Mouse (Mus musculus) neural tube, embryonic 15.5 days (tissue): Measurements from ENCODE around the gene Pgf. TPM values are rescaled to one million over a fixed set of nuclear protein-coding genes. Genes with fewer than 3 reads are reported as not detected.

Source experiments
- ATAC-seq: fragments of 200-750 bp; cut with Nextera tagmentation; 2 replicates; pipeline ENCODE4 v1.8.0; 2017; ENCODE audit warnings: mild to moderate bottlenecking, moderate TSS enrichment, moderate library complexity; ENCODE audit not compliant: low FRiP score
- H3K27ac ChIP-seq: fragments of 300-500 bp; sonication (generic); replicated peaks from 2 replicates; pipeline ENCODE4 v1.5.1; 2015; ENCODE audit warnings: mild to moderate bottlenecking, inconsistent platforms
- H3K27me3 ChIP-seq: fragments of 300-500 bp; sonication (generic); replicated peaks from 2 replicates; pipeline ENCODE4 v1.6.1; 2015; ENCODE audit warnings: inconsistent platforms
- H3K36me3 ChIP-seq: fragments of 300-500 bp; sonication (generic); 2 replicates; pipeline ENCODE4 v1.6.1; 2015; ENCODE audit warnings: inconsistent platforms
- H3K4me1 ChIP-seq: fragments of 300-500 bp; sonication (generic); 2 replicates; pipeline ENCODE4 v1.6.1; 2015; ENCODE audit warnings: inconsistent platforms
- H3K4me2 ChIP-seq: fragments of 300-500 bp; sonication (generic); 2 replicates; pipeline ENCODE4 v1.6.1; 2015; ENCODE audit warnings: inconsistent platforms, mild to moderate bottlenecking, moderate library complexity
- H3K4me3 ChIP-seq: fragments of 300-500 bp; sonication (generic); replicated peaks from 2 replicates; pipeline ENCODE4 v1.5.1; 2015; ENCODE audit warnings: mild to moderate bottlenecking, inconsistent platforms
- H3K9ac ChIP-seq: fragments of 300-500 bp; sonication (generic); replicated peaks from 2 replicates; pipeline ENCODE4 v1.6.1; 2015; ENCODE audit warnings: mild to moderate bottlenecking, inconsistent platforms
- H3K9me3 ChIP-seq: fragments of 300-500 bp; sonication (generic); replicated peaks from 2 replicates; pipeline ENCODE4 v1.6.1; 2016; ENCODE audit warnings: inconsistent platforms
- WGBS: fragments of 180-500 bp; shearing (Covaris S2); methylation state at CpG from one replicate; pipeline ENCODE4 v1.1.7; 2015; ENCODE audit warnings: mixed read lengths; 5-methylcytosine and 5-hydroxymethylcytosine counted together
- polyA plus RNA-seq: library from polyadenylated mRNA; unstranded; fragments of >200 nt; fragmentation: Nextera tagmentation; extraction: Ambion mirVana; gene quantifications from 2 replicates; pipeline ENCODE4 v1.2.1, GENCODE M21; 2015

Gene Pgf
- polyA plus RNA-seq, 1 experiment from 2014 or later: 11.1 TPM

GRCm38 (mm10) chr12:85200929-85201829, 23.6 kb upstream of the Pgf start:
- 26% methylated on average over 24 of the region's 24 CpGs for WGBS
- H3K27ac ChIP-seq: peak overlapping the region; percentile 60
- H3K4me3 ChIP-seq: no peak overlapping the region
- no peaks in the 10 kb centered on the region for H3K9me3 ChIP-seq
- H3K36me3 ChIP-seq: no peaks in the 10 kb centered on the region
- peak; percentile 68; the same call in 1 of the 2 replicates for ATAC-seq
- H3K9ac ChIP-seq: no peak overlapping the region
- H3K27me3 ChIP-seq: no peaks in the 10 kb centered on the region
- peak overlapping the region; percentile 11; the same call in 1 of the 2 replicates for H3K4me2 ChIP-seq
- H3K4me1 ChIP-seq: peaks cover 15% of the 10 kb centered on the region

- Histone ChIP-seq H3K9ac (no peak overlapping the region), H3K4me2 (no peak overlapping the region), H3K27me3 (no peaks in the 10 kb centered on the region), H3K4me1 (peaks cover 17% of the 10 kb centered on the region), H3K36me3 (no peaks in the 10 kb centered on the region), H3K9me3 (no peaks in the 10 kb centered on the region), H3K27ac (no peak overlapping the region), H3K4me3 (no peak overlapping the region)
- WGBS: 79% methylated on average over 1 of the region's 1 CpGs
- no peak for ATAC-seq
Observed at GRCm38 (mm10) chr12:85199954-85200353, 22.4 kb upstream of the Pgf start.

- Histone ChIP-seq H3K4me3 (no peak overlapping the region), H3K4me2 (no peak overlapping the region), H3K9me3 (no peaks in the 10 kb centered on the region), H3K27ac (no peak overlapping the region), H3K4me1 (peaks cover 32% of the 10 kb centered on the region), H3K36me3 (no peaks in the 10 kb centered on the region), H3K27me3 (no peaks in the 10 kb centered on the region), H3K9ac (no peak overlapping the region)
- ATAC-seq: no peak
- 42% methylated on average over 8 of the region's 8 CpGs for WGBS
Observed at GRCm38 (mm10) chr12:85197936-85198335, 20.3 kb upstream of the Pgf start.

- WGBS: 81% methylated on average over 7 of the region's 7 CpGs
Observed at GRCm38 (mm10) chr12:85197371-85197770, 19.8 kb upstream of the Pgf start.

GRCm38 (mm10) chr12:85196191-85196590, 18.6 kb upstream of the Pgf start:
- no peak overlapping the region for H3K4me2 ChIP-seq
- H3K4me1 ChIP-seq: peaks cover 30% of the 10 kb centered on the region
- H3K27ac ChIP-seq: no peak overlapping the region
- H3K36me3 ChIP-seq: no peaks in the 10 kb centered on the region
- no peak overlapping the region for H3K9ac ChIP-seq
- WGBS: 91% methylated on average over 10 of the region's 10 CpGs
- no peak for ATAC-seq
- H3K27me3 ChIP-seq: no peaks in the 10 kb centered on the region
- no peaks in the 10 kb centered on the region for H3K9me3 ChIP-seq
- H3K4me3 ChIP-seq: no peak overlapping the region

More at GRCm38 (mm10) chr12:85197371-85197770, 19.8 kb upstream of the Pgf start:
- no peak overlapping the region for H3K4me2 ChIP-seq
- no peak overlapping the region for H3K27ac ChIP-seq
- no peak overlapping the region for H3K4me3 ChIP-seq
- no peaks in the 10 kb centered on the region for H3K9me3 ChIP-seq
- H3K9ac ChIP-seq: no peak overlapping the region
- no peaks in the 10 kb centered on the region for H3K27me3 ChIP-seq
- H3K36me3 ChIP-seq: no peaks in the 10 kb centered on the region
- H3K4me1 ChIP-seq: peaks cover 37% of the 10 kb centered on the region
- no peak for ATAC-seq

GRCm38 (mm10) chr12:85195086-85195485, 17.5 kb upstream of the Pgf start:
- H3K4me1 ChIP-seq: peaks cover 22% of the 10 kb centered on the region
- H3K9me3 ChIP-seq: no peaks in the 10 kb centered on the region
- H3K4me3 ChIP-seq: no peak overlapping the region
- H3K4me2 ChIP-seq: no peak overlapping the region
- H3K27ac ChIP-seq: peak overlapping the region; percentile 23; the same call in 1 of the 2 replicates
- H3K36me3 ChIP-seq: no peaks in the 10 kb centered on the region
- no peak overlapping the region for H3K9ac ChIP-seq
- ATAC-seq: no peak
- H3K27me3 ChIP-seq: no peaks in the 10 kb centered on the region
- 78% methylated on average over 5 of the region's 5 CpGs for WGBS

GRCm38 (mm10) chr12:85194623-85195018, 17.0 kb upstream of the Pgf start:
- 41% methylated on average over 4 of the region's 4 CpGs for WGBS
- peaks cover 22% of the 10 kb centered on the region for H3K4me1 ChIP-seq
- H3K36me3 ChIP-seq: no peaks in the 10 kb centered on the region
- peak overlapping the region; percentile 58; the same call in 1 of the 2 replicates for H3K27ac ChIP-seq
- H3K9me3 ChIP-seq: no peaks in the 10 kb centered on the region
- no peak overlapping the region for H3K4me3 ChIP-seq
- H3K9ac ChIP-seq: no peak overlapping the region
- peak; percentile 29; the same call in 1 of the 2 replicates for ATAC-seq
- no peaks in the 10 kb centered on the region for H3K27me3 ChIP-seq
- H3K4me2 ChIP-seq: no peak overlapping the region

- no peaks in the 10 kb centered on the region for H3K36me3 ChIP-seq
- 87% methylated on average over 11 of the region's 11 CpGs for WGBS
- no peaks in the 10 kb centered on the region for H3K9me3 ChIP-seq
- ATAC-seq: no peak
- no peak overlapping the region for H3K9ac ChIP-seq
- H3K4me3 ChIP-seq: no peak overlapping the region
- H3K4me1 ChIP-seq: peaks cover 22% of the 10 kb centered on the region
- H3K27me3 ChIP-seq: no peaks in the 10 kb centered on the region
- no peak overlapping the region for H3K4me2 ChIP-seq
- peak overlapping the region; percentile 58 for H3K27ac ChIP-seq
Observed at GRCm38 (mm10) chr12:85193923-85194622, 16.5 kb upstream of the Pgf start.

- no peaks in the 10 kb centered on the region for H3K36me3 ChIP-seq
- H3K4me1 ChIP-seq: peaks cover 22% of the 10 kb centered on the region
- no peak overlapping the region for H3K9ac ChIP-seq
- ATAC-seq: no peak
- no peak overlapping the region for H3K4me3 ChIP-seq
- 80% methylated on average over 10 of the region's 10 CpGs for WGBS
- no peaks in the 10 kb centered on the region for H3K27me3 ChIP-seq
- no peak overlapping the region for H3K4me2 ChIP-seq
- no peaks in the 10 kb centered on the region for H3K9me3 ChIP-seq
- no peak overlapping the region for H3K27ac ChIP-seq
Observed at GRCm38 (mm10) chr12:85193146-85193545, 15.6 kb upstream of the Pgf start.

GRCm38 (mm10) chr12:85192461-85193108, 15.0 kb upstream of the Pgf start:
- Histone ChIP-seq H3K9me3 (no peaks in the 10 kb centered on the region), H3K9ac (no peak overlapping the region), H3K27ac (no peak overlapping the region), H3K4me3 (no peak overlapping the region), H3K36me3 (no peaks in the 10 kb centered on the region), H3K27me3 (no peaks in the 10 kb centered on the region), H3K4me2 (no peak overlapping the region), H3K4me1 (peaks cover 22% of the 10 kb centered on the region)
- peak; percentile 55; the same call in 1 of the 2 replicates for ATAC-seq
- WGBS: 38% methylated on average over 19 of the region's 19 CpGs

- Histone ChIP-seq H3K9ac (no peak overlapping the region), H3K4me3 (no peak overlapping the region), H3K36me3 (no peaks in the 10 kb centered on the region), H3K4me2 (no peak overlapping the region), H3K27me3 (0 out of 2 replicates have a peak, but pooled peaks cover under 1% of the 10 kb centered on the region), H3K4me1 (peaks cover 22% of the 10 kb centered on the region), H3K27ac (no peak overlapping the region), H3K9me3 (no peaks in the 10 kb centered on the region)
- WGBS: 75% methylated on average over 7 of the region's 7 CpGs
- ATAC-seq: no peak
Observed at GRCm38 (mm10) chr12:85190290-85190689, 12.7 kb upstream of the Pgf start.
